Mouse (Mus musculus) spleen, postnatal 14 days (tissue): ENCODE data around the gene Crtc1.
A peak's percentile ranks its signal among the peaks of the same experiment; 100 is the strongest.

ENCODE experiments used
- DNase-seq, 2 experiments: peaks; one replicate each; pipeline ENCODE4 v3.0.0; 2021 to 2022; ENCODE audit warnings: low spot score in 2 of 2

Gene Crtc1

DNA sequence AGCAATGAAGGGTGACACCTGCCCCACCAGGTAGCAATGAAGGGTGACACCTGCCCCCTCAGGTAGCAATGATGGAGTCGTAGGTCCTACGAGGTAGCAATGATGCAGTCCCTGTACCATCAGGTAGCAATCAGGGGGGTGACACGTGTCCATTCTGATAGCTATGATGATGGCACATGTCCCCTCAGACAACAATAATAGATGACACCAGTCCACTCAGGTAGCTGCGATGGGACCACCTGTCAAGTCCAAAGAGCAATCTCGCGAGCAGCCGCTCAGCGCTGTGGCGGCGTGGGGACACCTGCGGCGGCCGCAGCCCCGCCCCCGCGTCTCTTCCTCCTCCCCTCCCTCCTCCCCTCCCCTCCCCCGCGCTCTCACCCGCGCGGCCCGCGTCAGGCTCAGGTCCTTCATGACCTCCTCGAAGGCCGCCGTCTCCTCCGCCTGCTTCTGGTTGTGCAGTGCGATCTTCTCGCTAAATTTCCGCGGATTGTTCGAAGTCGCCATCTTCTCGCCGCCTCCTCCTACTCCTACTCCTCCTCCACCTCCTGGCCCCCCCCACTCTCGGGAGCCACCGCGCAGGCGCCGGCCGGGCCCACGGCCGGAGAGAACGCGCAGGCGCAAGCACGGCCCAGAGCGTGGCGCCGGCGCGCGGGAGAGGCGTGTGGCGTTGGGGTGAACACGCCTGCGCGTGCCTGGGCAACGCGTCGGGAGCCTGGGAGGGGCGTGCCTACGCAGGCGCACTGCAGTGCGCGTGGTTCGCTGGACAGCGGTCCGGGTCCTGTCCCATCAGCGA lies at the start of gene Crtc1:
Gene Crtc1, minus strand, starts transcription at position 525 of the 793 bp plus-strand sequence.
- DNase-seq: peak; percentile 95 to 96

DNA sequence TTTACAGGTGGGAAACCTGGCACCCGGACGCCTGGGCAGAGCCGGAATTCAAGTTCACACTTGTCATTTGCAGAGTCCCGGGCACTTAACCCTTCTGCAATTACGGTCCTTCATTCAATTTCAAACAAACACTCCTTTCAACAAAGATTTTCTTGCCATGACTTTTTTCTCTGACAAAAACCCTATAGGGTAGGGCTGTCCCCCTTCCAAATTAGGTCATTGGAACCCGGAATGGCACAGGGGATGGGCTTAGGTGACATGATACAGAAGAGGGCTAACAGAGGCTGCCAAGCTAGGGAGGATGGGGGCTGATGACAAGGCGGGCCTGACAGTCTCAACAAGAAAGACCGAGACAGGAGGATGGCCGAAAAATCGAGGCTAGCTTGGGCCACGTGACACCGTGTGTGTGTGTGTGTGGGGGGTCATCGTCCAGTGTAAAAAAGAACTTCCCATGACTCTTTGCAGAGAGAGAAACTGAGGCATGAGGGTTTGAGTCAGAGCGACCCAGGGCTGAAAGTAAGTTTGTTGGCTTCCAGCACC lies 49.6 kb upstream of the Crtc1 start:
- DNase-seq: no peak

DNA sequence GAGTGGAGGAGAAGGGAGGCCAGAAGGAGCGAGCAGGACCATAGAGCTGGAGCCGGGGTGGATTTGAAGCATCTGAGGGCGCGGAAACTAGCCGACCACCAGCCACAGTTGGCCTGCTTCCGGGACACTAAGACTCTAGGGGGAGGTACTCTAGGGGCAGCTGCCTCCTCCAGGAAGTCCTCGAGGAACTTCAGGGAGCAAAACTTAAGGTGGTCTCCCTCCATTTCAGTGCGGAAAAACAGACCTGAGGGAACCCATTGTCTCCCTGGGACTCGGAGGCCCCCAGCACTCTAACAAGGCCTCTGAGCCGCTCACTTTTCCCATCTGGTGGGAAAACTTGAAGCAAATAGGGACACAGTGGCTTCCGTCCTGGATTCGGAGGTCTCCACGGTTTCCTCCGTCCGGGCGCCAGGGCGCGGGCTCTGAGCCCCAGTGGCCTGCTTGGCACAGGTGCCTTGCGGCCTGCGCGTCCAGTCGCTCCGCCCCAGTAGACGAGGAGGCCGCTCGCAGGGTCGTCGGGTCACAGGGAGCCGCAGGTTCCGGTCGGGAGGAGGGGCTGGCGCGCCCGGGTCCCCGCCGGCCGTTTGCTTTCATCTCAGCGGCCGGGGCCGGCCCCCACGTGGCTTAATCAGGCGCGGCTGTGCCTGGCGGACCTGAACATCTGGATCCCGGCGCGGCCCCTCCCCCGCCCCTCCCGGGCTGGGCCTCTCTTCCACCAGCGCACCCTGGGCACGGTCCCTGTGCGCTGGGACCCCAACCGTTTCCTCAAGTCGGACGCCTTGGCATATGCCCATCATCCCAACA lies 48.8 kb upstream of the Crtc1 start:
- no peak for DNase-seq

- no peak for DNase-seq
These were observed 47.7 kb upstream of the Crtc1 start, which contains the start of gene Tmem59l for GRCm38 (mm10) chr8:70486941-70487520. Gene Tmem59l (minus strand): TSS chr8:70487358.

GRCm38 (mm10) chr8:70486191-70486681 lies 46.9 kb upstream of the Crtc1 start:
- no peak for DNase-seq

DNA sequence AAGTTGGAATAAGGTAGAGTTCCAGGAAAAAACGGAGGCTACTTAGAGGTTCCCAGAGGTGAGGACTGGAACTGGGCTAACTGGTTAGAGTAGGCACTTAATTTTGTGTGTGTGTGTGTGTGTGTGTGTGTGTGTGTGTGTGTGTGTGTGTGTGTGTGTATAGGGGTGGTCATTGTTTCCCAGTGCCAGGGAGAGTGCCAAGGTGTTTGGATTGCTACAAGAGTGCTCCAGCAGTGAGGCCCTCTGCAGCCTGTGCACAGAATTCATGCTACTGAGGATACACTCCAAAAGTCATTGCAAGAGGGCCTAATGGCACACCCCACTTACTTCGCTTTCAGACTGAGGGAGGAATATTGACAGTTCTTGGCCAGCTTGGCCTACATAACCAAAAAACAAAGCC lies 43.6 kb upstream of the Crtc1 start:
- DNase-seq: no peak

DNA sequence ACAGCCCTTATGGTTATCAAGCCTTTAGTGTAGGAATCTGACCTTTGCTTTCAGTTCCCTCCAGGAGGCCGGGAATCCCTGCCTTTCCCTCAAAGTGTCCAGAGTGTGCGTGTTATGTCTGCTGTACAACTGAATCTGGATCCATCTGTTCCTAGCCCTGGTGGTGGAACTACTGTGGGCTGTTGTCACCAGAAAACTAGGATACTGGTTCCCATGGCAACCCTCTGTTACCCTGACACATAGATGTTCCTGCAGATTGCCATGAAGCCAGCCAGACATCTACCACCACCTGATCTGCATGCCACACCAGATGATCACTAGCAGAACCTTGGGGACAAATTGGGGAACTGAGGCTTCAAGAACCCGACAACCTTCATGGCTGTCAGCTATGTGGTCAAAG lies 42.5 kb upstream of the Crtc1 start:
- no peak for DNase-seq

GRCm38 (mm10) chr8:70477269-70477982 lies 38.0 kb upstream of the Crtc1 start:
- DNase-seq: no peak

- DNase-seq: peak; percentile 97 to 98
These were observed 37.2 kb upstream of the Crtc1 start, which contains the start of gene Klhl26 for GRCm38 (mm10) chr8:70476333-70477268. Gene Klhl26 (minus strand): TSS chr8:70476968.

DNA sequence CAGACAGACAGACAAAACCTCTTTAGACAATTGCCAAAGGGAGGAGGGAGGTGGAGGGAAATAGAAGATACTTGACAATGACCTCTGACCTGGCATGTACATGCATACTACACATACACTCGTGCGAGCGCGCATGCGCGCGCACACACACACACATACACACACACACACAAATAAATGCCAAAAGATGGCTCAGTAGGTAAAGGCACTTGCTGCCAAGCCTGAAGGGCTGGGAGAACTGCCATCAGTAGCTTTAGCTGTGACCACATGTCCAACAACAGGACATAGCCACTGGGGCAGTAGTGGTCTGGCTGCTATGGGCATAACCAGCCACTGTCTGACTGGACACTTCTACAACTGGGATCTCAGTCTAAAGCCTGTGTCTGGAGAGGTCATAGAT lies 32.5 kb upstream of the Crtc1 start:
- no peak for DNase-seq

DNA sequence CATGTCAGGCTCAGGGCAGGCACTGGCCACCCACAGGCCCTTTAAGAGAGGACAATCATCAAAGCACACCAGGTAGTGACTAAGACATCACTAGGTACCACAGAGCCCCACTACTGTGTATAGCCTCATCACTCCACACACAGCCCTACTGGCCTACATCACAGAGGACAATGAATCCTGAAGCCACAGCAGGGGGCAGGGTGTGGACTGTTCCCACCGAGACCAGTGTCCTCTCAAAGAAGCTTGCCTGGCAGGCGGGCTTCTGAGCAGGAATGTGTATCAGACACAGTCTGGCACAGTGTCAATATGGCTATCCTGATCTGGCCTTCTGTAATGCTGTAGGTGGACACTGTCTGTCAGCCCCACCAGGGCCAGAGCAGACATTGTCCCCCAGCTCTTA lies 30.6 kb upstream of the Crtc1 start:
- DNase-seq: no peak

DNA sequence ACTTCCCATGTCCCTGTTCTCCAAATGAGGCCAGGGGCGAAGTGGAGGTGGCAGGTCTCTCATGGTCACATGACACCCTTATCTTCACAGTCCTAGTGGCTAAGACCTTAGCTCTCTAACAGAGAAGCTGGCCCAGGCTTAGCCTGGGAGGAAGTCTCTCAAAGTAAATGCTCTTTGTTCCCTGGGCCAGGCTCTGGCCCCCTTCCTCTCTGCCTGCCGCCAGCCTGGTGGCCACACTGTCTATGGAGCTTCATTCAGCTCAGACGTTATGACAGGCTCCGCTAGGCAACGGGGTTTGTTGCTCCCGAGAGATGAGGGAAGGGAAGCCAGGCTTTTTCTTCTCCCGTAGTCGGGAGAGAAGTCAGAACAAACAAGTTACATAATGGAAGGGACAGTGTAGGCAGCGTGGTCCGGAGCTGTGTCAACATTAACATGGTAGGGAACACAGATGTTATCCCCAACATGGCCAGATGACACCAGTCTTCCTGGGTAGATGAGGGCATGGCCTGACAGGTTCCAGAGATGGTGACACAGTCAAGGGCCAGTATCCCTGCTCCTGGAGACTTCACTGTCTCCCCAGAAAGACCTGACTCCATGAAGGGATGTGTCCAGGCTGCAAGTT lies 30.0 kb upstream of the Crtc1 start:
- DNase-seq: no peak

GRCm38 (mm10) chr8:70468733-70469132 lies 29.4 kb upstream of the Crtc1 start:
- no peak for DNase-seq

GRCm38 (mm10) chr8:70467907-70468306 lies 28.5 kb upstream of the Crtc1 start:
- DNase-seq: no peak

- DNase-seq: no peak
These were observed 27.9 kb upstream of the Crtc1 start for GRCm38 (mm10) chr8:70467229-70467725.

- no peak for DNase-seq
These were observed 27.4 kb upstream of the Crtc1 start for GRCm38 (mm10) chr8:70466771-70467170.

DNA sequence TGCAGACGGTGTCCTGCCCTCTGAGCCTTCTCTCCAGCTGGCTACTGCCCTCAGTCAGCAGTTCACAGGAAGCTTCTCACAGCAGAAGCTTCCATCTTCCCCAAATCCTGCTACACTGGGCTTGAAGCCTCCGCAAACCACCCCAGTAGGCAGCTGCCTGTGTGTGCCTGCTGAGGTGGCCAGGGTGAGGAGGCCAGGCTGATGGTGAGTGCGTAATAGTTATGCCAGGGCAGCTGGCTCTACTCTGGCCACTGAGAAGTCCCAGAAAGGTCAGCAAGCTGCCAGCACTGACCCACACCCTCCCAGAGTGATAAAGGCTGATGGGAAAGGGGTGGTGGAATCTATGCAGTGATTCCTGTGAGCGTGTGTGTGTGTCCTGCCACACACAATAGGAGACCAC lies 26.9 kb upstream of the Crtc1 start:
- no peak for DNase-seq

DNA sequence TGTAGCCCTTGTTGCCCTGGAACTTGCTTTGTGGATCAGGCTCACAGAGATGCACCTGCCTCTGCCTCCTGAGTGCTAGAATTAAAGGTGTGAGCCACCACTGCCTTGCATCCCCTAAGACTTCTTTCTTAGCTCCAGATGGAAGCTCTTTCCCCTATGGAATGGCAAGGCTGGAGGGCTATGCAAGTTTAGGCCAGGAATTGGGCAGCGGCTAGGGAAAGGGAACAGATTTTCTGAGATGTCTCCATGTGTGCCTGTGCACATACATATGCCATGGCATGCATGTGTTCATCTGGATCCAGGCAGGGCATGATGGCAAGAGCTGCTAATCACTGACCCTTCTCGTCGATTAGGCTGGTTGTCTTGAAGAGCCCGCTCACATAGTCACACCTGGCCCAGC lies 26.3 kb upstream of the Crtc1 start:
- DNase-seq: no peak

GRCm38 (mm10) chr8:70464162-70464561 lies 24.8 kb upstream of the Crtc1 start:
- no peak for DNase-seq

GRCm38 (mm10) chr8:70463306-70463705 lies 23.9 kb upstream of the Crtc1 start:
- DNase-seq: no peak
